Mouse (Mus musculus): ENCODE measurements around the gene Lingo4.

Lingo4 gene

DNA sequence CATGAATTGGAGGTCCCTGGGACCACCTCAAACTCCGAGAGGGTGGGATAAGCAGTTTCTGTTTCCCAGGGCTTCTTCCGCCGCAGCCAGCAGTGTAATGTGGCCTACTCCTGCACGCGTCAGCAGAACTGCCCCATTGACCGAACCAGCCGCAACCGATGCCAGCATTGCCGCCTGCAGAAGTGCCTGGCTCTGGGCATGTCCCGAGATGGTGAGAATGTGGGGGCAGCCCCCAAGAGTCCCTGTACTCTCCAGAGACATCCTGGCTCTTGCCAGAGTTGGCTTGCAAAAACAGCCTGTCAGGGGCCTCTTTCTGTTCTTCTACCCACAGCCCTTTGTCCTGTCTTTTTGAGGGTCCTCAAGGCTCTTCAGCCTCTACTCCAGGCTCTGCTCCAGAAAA lies 10.9 kb upstream of the Lingo4 start:
- no peak for DNase-seq (ENCODE audit: low spot score)

DNA sequence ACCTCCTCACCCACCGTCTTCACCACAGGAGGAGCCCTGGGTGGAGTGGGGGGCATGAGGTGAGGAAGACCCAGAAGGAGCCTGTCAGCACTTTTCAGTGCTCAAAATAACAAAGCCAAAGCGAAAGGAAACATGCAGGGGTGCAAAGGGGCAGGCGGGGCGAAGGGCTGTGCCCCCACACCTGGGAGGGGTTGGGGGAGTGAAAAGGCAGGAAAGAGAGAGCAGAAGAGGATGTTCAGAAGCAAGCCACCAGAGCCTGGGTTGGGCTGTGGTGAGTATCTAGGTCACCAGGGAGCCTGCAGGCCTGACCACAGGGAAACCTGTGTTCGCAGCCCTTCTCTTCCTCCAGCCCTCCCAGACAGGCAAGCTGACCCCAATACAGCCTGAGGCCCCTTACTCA lies 10.3 kb upstream of the Lingo4 start:
- DNase-seq (ENCODE audit: low spot score), result no peak

DNA sequence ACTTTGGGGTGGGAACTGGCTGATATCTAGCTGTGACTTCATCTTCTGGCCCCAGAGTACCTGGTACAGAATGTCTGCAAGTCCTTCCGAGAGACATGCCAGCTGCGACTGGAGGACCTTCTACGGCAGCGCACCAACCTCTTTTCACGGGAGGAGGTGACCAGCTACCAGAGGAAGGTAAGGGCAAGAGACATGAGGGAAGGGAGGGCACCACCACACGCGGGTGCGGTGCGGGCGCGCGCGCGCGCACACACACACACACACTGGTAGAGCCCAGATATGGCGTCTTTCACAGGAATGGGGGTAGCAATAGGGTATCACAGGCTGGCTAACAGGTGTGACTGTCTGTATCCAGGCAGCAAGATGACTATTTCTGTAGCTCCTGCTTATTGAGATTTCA lies 8.9 kb upstream of the Lingo4 start:
- DNase-seq (ENCODE audit: low spot score), result no peak

DNA sequence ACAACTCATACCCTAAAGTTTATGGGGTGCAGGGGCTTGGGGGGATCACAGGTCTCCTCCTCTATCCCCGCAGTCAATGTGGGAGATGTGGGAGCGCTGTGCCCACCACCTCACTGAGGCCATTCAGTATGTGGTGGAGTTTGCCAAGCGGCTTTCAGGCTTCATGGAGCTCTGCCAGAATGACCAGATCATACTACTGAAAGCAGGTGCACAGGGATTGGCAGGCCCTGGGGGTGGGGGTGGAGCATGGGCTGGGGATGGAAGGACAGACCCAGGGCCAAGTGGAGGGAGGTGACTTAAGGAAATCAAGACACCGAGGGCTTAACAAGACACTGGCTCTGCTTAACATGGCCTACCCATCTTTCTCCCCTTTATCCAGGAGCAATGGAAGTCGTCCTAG lies 7.3 kb upstream of the Lingo4 start:
- DNase-seq (ENCODE audit: low spot score), result no peak

DNA sequence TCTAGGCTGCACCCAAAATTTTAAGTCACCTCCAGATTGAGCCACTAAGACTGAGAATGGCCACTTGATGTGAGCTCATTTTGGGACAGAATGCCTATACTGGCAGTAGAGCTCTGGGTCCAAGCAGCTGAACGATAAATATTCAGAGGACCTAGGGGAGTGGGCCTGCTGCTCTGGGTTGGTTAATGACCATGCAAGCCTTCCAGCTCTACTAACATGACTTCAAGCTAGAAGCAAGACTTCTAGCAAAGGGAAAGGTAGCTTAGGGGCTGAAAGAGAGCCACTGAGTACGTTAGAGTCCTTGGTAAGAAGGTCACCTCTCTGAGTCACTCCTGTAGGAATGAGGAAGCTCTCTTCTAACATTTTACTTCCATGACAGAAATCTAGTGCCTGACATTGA lies 6.2 kb upstream of the Lingo4 start:
- no peak for DNase-seq (ENCODE audit: low spot score)

DNA sequence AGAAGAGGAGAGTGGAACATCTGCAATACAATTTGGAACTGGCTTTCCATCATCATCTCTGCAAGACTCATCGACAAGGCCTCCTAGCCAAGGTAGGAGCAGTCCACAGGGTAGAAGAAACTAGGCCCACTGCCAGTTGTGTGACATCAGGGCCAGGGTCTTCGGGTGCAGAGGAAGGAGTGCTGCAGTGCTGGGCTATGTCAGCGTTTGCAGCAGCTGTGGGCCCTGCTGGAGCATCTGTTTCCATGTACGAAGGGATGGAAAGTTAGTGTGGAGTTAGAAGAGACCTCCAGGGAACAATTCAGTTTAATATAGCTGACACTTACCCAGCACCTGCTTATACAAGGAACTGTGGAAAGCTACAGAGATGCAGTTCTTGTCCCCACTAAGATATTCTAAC lies 5.3 kb upstream of the Lingo4 start:
- no peak for DNase-seq (ENCODE audit: low spot score)

DNA sequence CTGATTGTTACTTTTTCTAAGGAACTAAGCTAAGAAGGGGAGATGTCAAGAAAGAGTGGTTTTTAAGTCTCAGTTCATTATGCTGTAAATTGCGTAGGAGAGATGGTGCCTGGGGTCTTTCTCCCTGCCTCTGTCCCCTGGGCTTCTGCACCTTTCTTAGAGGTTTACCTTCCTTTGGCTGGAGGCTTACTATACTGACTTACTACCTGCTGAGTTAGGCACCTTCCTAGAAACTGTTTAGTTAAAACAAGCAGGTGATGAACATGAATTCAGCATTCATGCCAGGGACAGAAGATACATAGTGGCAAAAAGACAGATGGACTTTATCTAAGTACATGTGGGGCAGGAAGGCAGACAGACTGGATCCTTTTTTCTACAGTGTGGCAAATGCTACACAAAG lies 2.0 kb upstream of the Lingo4 start:
- no peak for DNase-seq (ENCODE audit: low spot score)

DNA sequence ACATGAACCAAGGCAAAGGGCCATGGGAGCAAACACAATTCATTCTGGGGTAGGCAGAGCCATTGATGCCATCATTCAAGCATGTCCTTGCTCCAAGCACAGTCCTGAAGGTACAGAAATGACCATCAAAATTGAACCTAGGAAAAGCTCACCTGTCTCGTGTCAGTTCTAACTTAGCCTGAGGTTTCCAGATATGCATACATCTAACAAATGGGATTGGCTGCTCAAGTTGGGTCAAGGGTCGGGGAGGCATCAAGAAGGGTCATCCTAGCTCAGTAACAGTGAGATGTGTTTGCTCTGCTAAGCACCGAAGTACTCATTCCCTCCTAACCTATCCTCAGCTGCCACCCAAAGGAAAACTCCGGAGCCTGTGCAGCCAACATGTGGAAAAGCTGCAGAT lies 1.5 kb upstream of the Lingo4 start:
- DNase-seq (ENCODE audit: low spot score), result no peak

DNA sequence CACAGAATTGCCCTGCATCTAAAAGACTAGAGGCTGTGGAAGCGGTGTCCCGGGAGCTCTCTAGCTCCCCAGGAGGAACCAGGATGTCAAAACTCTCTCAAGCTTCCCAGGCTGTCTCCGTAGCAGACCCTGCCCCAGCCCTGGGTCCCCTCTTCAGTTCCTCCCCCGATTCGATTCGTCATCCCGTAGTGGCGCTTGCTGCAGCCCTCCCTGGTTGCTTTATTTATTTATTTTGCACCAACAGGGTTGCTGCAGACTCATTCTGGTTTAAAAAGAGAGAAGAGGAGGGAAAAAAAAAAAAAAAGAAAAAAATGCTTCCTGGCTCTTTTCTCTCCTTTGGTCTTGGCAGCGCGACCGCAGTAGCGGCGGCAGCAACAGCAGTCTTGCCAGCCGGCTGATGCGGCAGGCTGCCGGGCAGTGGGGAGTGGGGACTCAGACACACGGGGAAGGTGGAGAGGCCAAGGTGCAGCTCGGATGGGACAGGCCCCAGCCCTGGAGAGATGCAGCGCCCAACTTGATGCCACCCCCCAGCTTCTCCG lies 695 bp downstream of the Lingo4 start:
- DNase-seq (ENCODE audit: low spot score), result no peak

DNA sequence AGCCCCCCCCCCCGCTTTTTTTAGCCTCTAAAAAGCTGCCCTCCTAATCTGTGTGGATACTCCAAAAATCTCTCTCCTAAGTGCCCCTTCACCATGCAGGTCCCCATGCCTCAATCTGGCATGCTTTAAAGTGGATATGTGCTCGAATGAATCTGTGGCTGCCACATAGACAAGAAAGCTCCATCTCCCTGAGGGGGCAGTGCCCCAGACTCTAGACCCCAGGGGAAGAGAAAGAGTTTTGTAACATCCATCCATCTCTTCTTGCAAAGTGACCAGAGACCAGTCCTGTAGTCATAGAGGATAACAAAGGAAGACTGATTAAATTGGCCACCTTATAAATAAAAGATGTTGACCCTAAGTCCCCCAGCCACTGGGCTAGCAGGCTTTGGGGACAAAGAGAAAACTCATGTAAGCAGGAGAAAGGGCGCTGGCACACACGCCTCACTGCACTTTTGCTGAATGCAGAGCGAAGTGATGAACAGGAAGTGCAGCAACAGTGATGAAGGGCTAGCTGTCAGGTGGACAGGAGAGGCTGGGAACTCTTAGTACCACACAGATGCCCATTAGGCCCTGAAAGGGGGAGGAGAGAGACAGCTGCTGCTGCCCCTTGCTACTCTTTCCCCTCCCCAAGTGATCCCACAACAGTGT lies 1.5 kb downstream of the Lingo4 start:
- no peak for DNase-seq (ENCODE audit: low spot score)

DNA sequence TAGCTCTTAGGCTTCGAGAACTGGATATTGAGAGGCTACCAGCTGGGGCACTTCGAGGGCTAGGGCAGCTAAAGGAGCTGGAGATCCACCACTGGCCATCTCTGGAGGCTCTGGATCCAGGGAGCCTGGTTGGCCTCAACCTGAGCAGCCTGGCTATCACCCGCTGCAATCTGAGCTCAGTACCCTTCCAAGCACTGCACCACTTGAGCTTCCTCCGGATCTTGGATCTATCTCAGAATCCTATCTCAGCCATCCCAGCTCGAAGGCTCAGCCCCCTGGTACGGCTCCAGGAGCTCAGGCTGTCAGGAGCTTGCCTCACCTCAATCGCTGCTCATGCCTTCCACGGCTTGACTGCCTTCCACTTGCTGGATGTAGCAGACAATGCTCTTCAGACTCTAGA lies 4.1 kb downstream of the Lingo4 start:
- DNase-seq (ENCODE audit: low spot score), result no peak

DNA sequence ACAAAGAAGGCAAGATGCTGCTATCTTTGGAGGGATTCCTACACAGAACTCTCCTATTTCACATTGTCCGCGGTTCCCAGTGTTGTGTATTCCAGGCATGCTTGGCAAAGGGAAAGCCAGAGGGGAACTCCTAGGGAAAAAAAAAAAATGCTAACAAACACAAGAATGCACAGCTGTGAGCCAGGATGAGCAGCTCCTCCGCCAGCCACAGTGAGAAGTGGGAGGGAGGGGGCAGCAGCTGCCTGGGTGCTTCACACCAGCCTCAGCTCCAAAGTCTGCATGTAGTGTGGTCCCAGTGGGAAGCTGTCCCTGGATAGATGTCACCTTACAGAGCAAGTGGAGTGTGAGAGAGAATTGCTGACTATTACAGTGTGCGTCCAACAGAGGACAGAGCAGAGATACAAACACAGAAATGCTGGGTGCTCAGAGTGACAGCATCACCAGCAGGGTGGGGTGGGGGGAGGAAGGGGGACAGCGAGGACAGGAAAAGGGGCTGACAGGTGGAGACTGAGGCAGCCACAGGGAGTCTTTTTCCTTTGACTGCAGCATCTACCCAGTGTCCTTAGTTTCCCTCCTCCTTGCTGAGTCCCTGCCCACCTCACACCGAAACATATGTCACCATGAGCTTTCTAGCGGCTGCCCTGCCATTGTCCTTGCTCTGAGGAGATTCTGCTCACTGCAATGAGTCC lies 6.2 kb downstream of the Lingo4 start:
- no peak for DNase-seq (ENCODE audit: low spot score)

DNA sequence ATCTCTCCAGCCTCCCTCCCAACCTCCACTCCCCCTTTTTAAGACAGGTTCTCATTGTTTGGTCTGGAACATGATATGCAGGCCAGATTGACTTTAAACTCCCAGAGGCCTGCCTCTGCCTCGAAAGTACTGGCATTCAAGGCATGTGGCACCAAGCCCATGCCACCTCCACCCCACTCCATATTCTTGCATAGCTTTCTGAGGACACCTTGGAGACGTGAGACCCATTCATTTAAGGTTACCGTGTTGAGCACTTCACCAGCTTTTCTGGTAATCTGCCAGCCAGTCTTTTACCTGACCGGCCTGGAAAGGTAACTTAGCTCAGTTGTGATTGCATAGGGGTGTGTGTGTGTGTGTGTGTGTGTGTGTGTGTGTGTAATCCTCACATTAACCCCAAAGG lies 7.2 kb downstream of the Lingo4 start:
- DNase-seq (ENCODE audit: low spot score), result no peak

DNA sequence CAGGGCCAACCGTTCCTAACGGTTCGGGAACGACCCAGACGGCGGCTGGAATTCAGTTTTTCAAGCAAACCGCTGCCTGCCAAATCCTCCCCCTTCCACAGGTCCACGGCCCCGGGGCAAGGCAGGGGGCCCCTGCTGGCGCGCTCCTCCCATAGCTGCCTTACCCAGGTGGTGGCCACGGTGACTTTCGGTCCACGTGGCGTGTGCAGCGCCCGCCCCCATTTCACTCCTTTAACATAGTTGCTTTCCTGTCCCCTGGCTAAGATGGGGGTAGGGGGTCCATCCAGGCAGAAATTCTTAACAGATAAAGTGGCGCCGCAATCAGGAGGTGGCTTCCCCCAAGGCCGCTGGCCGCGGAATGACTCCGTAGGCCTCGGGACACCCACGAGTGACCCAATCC lies 14.2 kb downstream of the Lingo4 start:
- no peak for DNase-seq (ENCODE audit: low spot score)

DNA sequence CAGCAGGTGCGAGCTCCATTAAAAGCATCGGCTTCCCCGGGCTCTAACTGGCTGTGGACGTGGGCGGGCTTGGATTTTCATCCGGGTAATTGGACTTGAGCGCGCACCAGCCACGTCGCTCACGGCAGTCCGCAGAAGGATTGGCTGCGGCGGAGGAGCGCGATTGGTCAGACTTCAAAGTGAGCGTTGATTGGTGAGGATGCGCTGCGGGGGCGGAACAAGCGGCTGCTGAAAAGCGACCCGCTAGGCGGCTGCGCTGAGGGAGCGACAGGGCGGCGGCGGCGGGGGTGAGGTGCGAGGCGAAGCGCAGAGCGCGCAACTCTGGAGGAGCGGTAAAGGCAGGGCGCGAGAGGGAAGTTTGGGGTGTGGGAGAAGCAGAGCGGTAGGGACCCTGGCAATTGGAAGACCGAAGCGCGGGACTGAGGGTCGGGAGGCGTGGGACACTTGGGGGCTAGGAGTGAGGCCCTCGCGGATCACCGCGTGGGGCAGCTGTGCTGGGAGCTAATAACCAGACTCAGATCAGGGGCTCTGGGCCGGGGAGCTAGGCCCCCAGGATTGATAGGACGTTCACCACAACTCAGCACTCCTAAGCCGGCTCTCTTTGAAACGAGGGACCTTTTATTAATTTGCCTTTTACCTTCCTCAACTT lies 14.8 kb downstream of the Lingo4 start, which contains the start of gene Tdrkh:
Gene Tdrkh (plus strand): TSS at position 243 of the 649 bp plus-strand sequence.
- peak; percentile 95 for DNase-seq (ENCODE audit: low spot score)

DNA sequence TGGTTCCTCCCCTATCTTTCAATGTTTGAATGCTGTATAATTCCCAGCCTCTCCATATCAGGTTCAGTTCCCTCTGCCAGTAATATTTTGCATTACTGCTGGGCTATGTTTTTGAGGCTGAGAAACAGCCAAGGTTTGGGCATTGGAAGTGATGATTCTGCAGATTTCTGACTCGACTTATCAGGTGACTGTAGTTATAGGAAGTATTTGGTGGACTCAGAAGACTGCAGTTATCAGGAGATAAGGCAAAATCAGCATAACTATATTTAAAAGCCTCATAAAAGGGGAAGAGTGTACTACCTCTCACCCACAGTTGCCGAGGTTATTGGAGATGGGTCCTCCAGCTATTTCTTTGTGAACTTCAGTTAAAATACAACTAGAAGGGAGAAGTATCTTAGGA lies 32.7 kb downstream of the Lingo4 start:
- no peak for DNase-seq (ENCODE audit: low spot score)

DNA sequence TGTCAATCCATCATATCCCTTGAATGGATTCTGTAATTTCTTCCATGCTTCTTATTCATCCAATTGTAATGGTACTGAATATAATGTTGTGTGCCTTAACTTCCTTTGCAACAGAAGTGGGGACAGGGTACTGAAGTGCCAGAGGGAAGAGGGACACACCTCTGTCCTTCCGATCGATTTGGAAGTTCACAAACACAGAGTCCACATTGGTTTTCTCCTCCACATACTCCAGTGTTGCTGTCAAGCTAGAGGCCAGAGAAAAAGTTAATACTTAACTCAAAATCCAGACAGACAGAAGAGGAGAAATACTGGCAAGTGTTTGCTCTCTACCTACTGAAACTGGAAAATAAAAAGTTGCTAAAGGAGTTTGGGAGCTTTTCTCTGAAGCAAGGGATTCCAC lies 36.0 kb downstream of the Lingo4 start:
- DNase-seq (ENCODE audit: low spot score), result no peak

DNA sequence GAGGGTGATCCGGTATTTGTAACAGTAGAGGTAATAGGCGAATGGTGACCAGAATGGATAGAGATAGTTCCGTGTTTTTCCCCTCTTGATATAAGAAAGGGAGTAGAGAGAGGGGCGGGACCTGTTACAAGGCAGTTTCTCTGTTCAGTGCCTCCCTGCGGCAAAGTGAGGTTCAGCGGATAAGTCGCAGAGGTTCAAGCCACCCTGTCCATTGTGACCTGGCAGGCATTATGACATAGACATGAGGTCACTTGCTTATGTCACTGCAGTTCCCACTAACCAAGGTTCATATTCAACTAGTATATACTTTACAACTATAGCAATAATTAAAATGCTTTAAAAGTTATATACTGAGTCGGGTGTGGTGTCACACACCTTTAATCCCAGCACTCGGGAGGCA lies 38.1 kb downstream of the Lingo4 start:
- no peak for DNase-seq (ENCODE audit: low spot score)

DNA sequence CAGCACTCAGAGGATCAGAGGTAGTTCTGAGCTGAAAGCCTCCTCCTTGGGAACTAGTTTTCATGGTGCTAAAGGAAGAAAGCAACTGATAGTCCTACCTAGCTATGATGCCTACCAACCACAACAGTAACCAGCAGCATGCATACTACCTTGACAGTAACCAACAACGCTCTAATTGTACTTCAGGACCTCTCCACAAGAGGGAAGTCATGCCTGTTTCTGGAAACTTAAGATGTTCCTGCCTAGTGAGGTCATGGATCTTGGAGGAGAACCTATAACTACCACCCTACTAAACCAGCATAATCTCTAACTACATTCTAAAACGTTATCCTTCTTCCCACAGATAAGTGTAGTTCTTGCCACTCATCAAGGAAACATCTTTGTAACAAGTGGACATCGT lies 42.9 kb downstream of the Lingo4 start:
- DNase-seq (ENCODE audit: low spot score), result no peak

DNA sequence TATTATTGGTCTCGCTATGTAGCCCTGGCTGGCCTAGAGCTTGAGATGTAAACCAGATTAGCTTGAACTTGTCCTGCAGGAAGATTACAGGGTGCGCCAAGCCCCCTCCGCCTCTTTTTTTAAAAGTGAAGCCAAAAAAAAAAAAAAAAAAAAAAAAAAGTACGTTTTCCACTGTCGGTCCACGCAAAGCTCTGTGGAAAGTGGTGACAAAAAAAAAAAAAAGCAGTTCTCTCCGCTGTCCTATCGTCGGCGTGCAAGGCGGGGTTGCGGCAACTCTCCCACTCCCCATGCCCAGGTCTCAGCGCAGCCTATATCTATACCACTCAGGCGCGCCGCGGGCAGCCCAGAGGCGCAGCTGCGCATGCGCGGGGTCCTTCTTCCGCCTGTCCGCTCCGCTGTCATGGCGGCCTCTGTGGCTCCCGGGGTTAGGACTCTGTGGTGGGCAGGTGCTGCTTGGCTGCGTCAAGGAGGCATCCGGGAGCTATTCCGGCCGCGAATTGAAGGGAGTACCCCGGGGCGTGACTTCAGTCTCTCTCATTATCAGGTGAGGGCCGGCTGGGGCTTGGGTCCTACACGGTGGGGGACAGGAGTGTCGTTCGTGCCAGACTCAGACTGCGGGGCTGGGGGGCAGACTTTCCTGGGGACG lies 44.8 kb downstream of the Lingo4 start, which contains the start of gene Mrpl9:
Gene Mrpl9 (plus strand): TSS at position 368 of the 646 bp plus-strand sequence.
- peak; percentile 69 for DNase-seq (ENCODE audit: low spot score)

DNA sequence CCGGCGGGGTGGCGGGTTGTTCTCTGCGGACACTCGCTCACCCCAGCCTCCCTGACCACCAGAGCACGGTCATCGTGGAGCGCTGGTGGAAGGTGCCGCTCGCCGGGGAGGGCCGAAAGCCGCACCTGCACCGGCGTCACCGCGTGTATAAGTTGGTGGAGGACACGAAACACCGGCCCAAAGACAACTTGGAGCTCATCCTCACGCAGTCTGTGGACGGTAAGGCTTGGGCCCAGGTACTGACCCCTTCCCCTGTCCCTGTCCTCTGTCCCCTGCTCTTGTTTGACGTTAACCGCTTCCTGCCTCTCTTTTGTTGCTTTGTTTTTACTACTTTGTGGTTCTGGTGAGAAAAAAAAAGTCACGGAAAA lies 45.3 kb downstream of the Lingo4 start, which contains the start of gene Oaz3:
Gene Oaz3 (minus strand): TSS at position 319 of the 368 bp plus-strand sequence.
- no peak for DNase-seq (ENCODE audit: low spot score)

DNA sequence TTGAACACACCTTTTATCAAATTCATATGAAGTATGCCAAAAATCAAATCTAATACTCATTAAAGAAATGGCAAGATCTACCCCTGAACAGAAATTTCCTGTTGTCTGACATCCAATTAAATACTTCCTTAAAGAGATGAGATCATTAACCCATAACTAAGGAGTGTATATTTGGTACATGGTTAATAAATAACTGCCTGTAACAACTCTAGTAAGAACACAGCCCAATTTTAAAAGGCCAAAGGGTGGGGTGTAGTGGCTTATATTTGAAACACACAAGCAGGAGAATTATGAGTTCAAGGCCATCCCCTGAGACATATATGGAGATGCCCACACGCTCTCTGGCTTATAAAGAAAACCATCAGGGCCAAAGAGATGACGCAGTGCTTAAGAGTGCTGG lies 51.1 kb downstream of the Lingo4 start:
- DNase-seq (ENCODE audit: low spot score), result no peak

Data from layer of hippocampus, adult 9-10 months (tissue).